Mouse (Mus musculus): ENCODE results near the gene Plac8. TPM values are rescaled to one million over a fixed set of nuclear protein-coding genes. Genes with fewer than 3 reads are reported as not detected.

Plac8 gene
- polyA plus RNA-seq (2015; fragmentation: Nextera tagmentation; extraction: Ambion mirVana) = 379 and 398 TPM in 2 replicates

- peak within 1 kb of the TSS; percentile 33 for H3K4me3 ChIP-seq (ENCODE audit: low read depth, low read length)
- no peaks in the 10 kb centered on the region for H3K4me1 ChIP-seq (replicated peaks; ENCODE audit: control insufficient read depth, insufficient read depth)
- 18% methylated on average over 7 of the region's 7 CpGs for WGBS
- TF ChIP-seq EP300 (optimal IDR thresholded peaks at IDR 0.05) = no peak
- DNase-seq (ENCODE audit: low spot score) = peak; percentile 87
- H3K36me3 ChIP-seq (ENCODE audit: control insufficient read depth, insufficient read depth, low read length) = no peaks in the 10 kb centered on the region
- peak within 1 kb of the TSS; percentile 52 for H3K4me2 ChIP-seq (replicated peaks; ENCODE audit: low read depth)
- H3K27ac ChIP-seq (replicated peaks) = peak within 1 kb of the TSS; percentile 69
- peak within 1 kb of the TSS; percentile 47; the same call in 1 of the 2 replicates for H3K9ac ChIP-seq (ENCODE audit: low read length)
- ATAC-seq (ENCODE audit: low FRiP score, low TSS enrichment) = peak; percentile 90
- H3K9me3 ChIP-seq (ENCODE audit: control insufficient read depth, low read length) = no peaks in the 10 kb centered on the region
- H3K27me3 ChIP-seq (ENCODE audit: control insufficient read depth, insufficient read depth, low read length) = no peaks in the 10 kb centered on the region
Observed at GRCm38 (mm10) chr5:100572069-100572468, at the start of gene Plac8. TSS of gene Plac8 (minus strand) at chr5:100572245.

GRCm38 (mm10) chr5:100620952-100621351, 48.9 kb upstream of the Plac8 start:
- no peaks in the 10 kb centered on the region for H3K27me3 ChIP-seq (ENCODE audit: control insufficient read depth, insufficient read depth, low read length)
- H3K4me2 ChIP-seq (replicated peaks; ENCODE audit: low read depth) = no peak overlapping the region
- H3K9me3 ChIP-seq (ENCODE audit: control insufficient read depth, low read length) = no peaks in the 10 kb centered on the region
- TF ChIP-seq CTCF (IDR thresholded peaks at IDR 0.05; ENCODE audit: low read depth) (no peak), EP300 (optimal IDR thresholded peaks at IDR 0.05) (no peak)
- DNase-seq (ENCODE audit: low spot score) = no peak
- WGBS = 75% methylated on average over 9 of the region's 9 CpGs
- H3K9ac ChIP-seq (ENCODE audit: low read length) = no peak overlapping the region
- H3K4me3 ChIP-seq (ENCODE audit: low read depth, low read length) = no peak overlapping the region
- no peak for ATAC-seq (ENCODE audit: low FRiP score, low TSS enrichment)
- H3K27ac ChIP-seq (replicated peaks) = no peak overlapping the region
- H3K4me1 ChIP-seq (replicated peaks; ENCODE audit: control insufficient read depth, insufficient read depth) = no peaks in the 10 kb centered on the region
- H3K36me3 ChIP-seq (ENCODE audit: control insufficient read depth, insufficient read depth, low read length) = no peaks in the 10 kb centered on the region

GRCm38 (mm10) chr5:100619586-100620275, 47.7 kb upstream of the Plac8 start:
- H3K4me2 ChIP-seq (replicated peaks; ENCODE audit: low read depth) = no peak overlapping the region
- no peaks in the 10 kb centered on the region for H3K27me3 ChIP-seq (ENCODE audit: control insufficient read depth, insufficient read depth, low read length)
- ATAC-seq (ENCODE audit: low FRiP score, low TSS enrichment) (no peak), DNase-seq (ENCODE audit: low spot score) (no peak)
- H3K36me3 ChIP-seq (ENCODE audit: control insufficient read depth, insufficient read depth, low read length) = no peaks in the 10 kb centered on the region
- H3K9me3 ChIP-seq (ENCODE audit: control insufficient read depth, low read length) = no peaks in the 10 kb centered on the region
- TF ChIP-seq CTCF (IDR thresholded peaks at IDR 0.05; ENCODE audit: low read depth) (no peak), EP300 (optimal IDR thresholded peaks at IDR 0.05) (no peak)
- H3K4me1 ChIP-seq (replicated peaks; ENCODE audit: control insufficient read depth, insufficient read depth) = no peaks in the 10 kb centered on the region
- H3K9ac ChIP-seq (ENCODE audit: low read length) = no peak overlapping the region
- WGBS = 90% methylated on average over 15 of the region's 15 CpGs
- H3K27ac ChIP-seq (replicated peaks) = no peak overlapping the region
- no peak overlapping the region for H3K4me3 ChIP-seq (ENCODE audit: low read depth, low read length)

GRCm38 (mm10) chr5:100613896-100614768, 42.1 kb upstream of the Plac8 start:
- ATAC-seq (ENCODE audit: low FRiP score, low TSS enrichment) (no peak), DNase-seq (ENCODE audit: low spot score) (no peak)
- Histone ChIP-seq H3K4me1 (replicated peaks; ENCODE audit: control insufficient read depth, insufficient read depth) (no peaks in the 10 kb centered on the region), H3K27me3 (ENCODE audit: control insufficient read depth, insufficient read depth, low read length) (no peaks in the 10 kb centered on the region), H3K4me2 (replicated peaks; ENCODE audit: low read depth) (no peak overlapping the region), H3K4me3 (ENCODE audit: low read depth, low read length) (no peak overlapping the region), H3K27ac (replicated peaks) (no peak overlapping the region), H3K36me3 (ENCODE audit: control insufficient read depth, insufficient read depth, low read length) (no peaks in the 10 kb centered on the region), H3K9ac (ENCODE audit: low read length) (no peak overlapping the region), H3K9me3 (ENCODE audit: control insufficient read depth, low read length) (no peaks in the 10 kb centered on the region)
- WGBS = 83% methylated on average over 17 of the region's 17 CpGs
- no peak for TF ChIP-seq EP300 (optimal IDR thresholded peaks at IDR 0.05)
- TF ChIP-seq CTCF (IDR thresholded peaks at IDR 0.05; ENCODE audit: low read depth) = no peak

GRCm38 (mm10) chr5:100607868-100608267, 35.8 kb upstream of the Plac8 start:
- no peaks in the 10 kb centered on the region for H3K27me3 ChIP-seq (ENCODE audit: control insufficient read depth, insufficient read depth, low read length)
- no peaks in the 10 kb centered on the region for H3K9me3 ChIP-seq (ENCODE audit: control insufficient read depth, low read length)
- DNase-seq (ENCODE audit: low spot score) = no peak
- no peak overlapping the region for H3K4me2 ChIP-seq (replicated peaks; ENCODE audit: low read depth)
- no peaks in the 10 kb centered on the region for H3K36me3 ChIP-seq (ENCODE audit: control insufficient read depth, insufficient read depth, low read length)
- 0 out of 2 replicates have a peak, but pooled peaks have one; percentile 33 for ATAC-seq (ENCODE audit: low FRiP score, low TSS enrichment)
- H3K9ac ChIP-seq (ENCODE audit: low read length) = no peak overlapping the region
- TF ChIP-seq EP300 (optimal IDR thresholded peaks at IDR 0.05) (no peak), CTCF (IDR thresholded peaks at IDR 0.05; ENCODE audit: low read depth) (no peak)
- H3K4me1 ChIP-seq (replicated peaks; ENCODE audit: control insufficient read depth, insufficient read depth) = no peaks in the 10 kb centered on the region
- H3K27ac ChIP-seq (replicated peaks) = peak overlapping the region; percentile 35; the same call in 1 of the 2 replicates
- H3K4me3 ChIP-seq (ENCODE audit: low read depth, low read length) = no peak overlapping the region
- WGBS = 82% methylated on average over 9 of the region's 9 CpGs
